Mouse (Mus musculus) CH12F3 (cell line): ENCODE measurements around the gene Frat2.

ENCODE experiments used
- in situ Hi-C: fragments of 300-500 bp; cut with MboI; formaldehyde crosslinking; loops from 2 replicates; pipeline ENCODE4 v1.14.3; 2020; ENCODE audit warnings: low sequenced_read_pairs

The Frat2 gene

DNA sequence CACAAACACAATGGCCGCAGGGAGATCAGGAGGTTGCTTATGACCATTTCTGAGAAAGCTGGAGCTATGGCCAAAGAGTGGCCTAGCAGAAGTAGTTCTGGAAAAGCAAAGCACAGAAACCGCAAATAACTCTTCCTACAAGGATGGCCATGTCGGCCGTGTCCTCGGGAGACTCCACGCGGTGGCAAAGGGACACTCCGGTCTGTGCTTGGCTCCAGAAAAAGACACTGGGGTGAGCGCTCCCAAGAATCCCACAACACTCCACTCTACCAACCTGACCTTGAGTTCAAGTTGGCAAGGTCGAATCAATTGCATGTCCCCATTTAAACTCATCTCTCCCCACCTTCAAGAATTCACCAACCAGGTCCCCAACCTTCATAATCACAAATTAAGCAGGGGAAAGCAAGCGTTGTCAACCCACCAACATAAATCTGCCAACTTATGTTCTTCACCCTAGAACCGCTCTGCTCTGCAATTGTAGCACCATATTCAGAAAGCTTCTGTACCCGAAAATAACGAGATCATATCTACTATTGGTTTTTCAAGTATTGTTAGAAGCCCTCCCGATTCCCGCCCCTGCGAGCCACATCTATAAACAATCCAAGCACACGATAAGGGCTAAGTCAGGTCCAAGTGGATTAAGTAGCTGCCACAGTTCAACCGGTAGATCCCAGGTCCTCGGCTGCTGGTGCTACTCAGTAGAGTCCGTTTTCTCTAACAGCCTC is 1.4 kb downstream of the Frat2 start:
- in situ Hi-C loops = no loop called here

DNA sequence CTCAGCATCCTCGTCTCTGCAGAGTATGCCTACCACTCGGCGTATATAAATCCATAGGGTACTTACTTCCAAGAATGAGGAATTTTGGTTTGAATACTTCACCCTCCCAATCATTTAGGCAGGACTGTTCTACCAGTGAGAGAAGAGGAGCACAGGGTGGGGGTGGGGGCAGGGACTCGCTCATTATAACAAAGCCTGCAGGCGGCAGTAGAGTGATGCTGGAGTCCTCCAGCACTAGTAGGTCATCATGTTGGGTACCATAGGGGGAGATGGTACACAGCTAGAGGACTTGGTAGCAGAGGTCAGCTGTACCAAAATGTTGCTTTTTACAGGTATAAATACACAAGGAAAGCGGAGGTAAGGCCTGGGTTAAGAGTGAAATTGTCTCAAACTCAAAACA is 3.6 kb downstream of the Frat2 start:
- in situ Hi-C loops = no loop called here

DNA sequence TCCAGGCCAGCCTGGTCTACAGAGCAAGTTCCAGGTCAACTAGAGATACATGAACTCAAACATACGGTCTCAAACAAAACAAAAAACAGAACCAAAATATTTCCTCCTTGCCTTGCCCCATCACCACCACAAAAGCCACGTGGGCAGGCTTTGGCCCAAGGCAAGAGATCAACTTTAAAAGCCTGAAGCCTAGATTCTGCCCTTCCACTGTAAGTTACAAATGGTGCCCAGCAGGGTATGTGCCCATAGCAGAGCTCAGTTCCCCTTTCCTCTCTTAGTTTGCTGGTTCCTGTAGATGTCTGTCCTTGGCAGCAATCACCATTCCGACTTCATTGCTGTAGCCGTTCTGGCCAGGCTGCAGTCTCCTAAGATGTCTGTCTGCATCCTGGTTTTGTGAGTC is 5.2 kb downstream of the Frat2 start:
- in situ Hi-C loops = no loop called here

DNA sequence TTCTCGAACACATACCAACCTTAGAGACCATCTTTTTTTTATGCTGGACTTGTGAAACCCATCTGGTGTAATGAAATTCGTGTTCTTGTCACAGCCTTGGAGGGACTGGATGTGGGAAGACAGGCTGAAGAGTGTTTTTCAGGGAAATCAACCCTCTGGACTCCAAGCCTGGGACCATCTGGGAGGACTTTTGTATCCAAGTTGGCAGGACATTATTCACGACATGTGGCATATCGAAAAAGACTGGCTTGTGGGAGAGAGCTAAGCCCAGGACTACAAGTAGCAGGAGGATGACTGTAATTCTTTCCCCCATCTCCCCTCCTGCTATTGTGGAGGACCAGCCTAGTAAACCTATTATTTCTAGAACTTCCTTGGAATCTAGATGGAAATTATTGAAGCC is 5.7 kb downstream of the Frat2 start:
- in situ Hi-C loops = no loop called here

DNA sequence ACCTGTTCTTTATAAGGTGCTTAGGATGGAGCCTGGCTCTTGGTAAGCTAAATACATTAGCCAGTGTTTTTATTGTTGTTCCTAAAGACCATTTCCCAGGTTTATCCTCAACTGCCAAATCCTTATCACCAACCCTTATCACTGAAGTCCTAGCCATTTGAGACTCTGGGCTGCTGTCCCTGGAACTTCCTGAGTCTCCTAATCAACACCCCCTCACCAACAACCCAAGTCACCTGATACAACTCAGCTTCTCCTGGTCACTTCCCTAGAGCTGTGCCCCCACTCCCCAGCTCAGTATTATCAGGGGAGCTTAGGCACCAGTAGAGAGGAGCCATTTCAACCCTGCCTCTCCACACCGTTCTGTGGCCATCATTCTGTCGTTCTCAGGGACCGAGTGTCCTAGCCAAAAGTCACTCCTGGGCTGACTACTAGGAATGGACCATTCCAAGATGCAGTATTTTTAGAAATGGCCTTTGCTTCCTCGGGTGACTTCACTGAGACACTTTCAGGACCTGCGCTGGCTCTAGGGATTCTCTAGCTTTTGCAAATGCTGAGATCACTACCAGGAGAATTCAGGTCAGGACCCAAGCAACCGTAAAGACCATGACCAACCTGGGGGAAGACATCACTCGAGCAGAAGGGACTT is 6.7 kb downstream of the Frat2 start:
- in situ Hi-C loops = no loop called here

DNA sequence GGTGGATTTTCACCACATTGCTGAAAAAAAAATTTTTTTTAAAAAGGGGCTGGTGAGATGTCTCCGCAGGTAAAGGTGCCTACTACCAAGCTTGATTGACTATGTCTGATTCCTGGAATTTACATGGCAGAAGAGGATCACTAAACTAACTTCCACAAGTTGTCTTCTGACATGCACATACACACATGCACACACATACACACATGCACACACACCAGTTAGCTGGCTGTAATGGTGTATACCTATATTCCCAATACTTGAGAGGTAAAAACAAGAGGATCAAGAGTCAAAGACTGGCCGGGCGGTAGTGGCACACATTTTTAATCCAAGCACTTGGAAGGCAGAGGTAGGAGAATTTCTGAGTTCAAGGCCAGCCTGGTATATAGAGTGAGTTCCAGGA is 8.2 kb downstream of the Frat2 start:
- in situ Hi-C loops = no loop called here

DNA sequence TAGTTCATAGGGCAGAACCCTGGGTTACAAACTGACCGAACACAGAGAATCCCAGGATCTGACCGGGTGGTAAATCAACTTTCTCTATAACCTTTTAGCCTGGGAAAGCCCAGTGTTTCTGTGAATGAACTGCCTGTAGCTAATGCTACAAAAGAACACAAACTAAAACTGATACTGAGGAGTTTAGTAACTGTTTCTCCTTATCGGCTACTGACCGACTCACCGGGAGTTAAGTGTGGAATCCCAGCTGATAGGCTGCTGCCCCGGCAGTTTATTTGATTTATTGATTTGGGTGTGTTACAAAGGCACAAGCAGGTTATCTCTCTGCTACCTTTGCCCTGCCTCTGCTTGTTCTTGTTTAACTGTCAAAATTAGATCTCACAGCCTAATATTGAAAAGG is 9.1 kb downstream of the Frat2 start:
- in situ Hi-C loops = no loop called here

DNA sequence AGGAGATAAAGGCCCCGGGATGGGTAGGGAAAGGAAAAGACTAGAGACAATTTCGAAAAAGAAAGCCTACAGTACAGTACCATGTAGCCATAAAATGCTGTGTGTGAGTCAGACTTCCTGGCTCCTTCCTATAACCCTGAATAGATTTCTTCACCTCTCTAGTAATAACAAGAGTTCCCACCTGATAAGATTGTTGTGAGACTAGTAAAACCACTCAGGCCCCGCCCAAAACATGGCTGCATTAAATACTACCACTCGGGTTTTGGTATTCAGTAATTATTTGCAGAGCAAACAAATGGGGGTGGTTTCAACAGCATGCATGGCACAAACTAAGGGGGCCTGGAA is 10.0 kb downstream of the Frat2 start:
- in situ Hi-C loops = no loop called here

DNA sequence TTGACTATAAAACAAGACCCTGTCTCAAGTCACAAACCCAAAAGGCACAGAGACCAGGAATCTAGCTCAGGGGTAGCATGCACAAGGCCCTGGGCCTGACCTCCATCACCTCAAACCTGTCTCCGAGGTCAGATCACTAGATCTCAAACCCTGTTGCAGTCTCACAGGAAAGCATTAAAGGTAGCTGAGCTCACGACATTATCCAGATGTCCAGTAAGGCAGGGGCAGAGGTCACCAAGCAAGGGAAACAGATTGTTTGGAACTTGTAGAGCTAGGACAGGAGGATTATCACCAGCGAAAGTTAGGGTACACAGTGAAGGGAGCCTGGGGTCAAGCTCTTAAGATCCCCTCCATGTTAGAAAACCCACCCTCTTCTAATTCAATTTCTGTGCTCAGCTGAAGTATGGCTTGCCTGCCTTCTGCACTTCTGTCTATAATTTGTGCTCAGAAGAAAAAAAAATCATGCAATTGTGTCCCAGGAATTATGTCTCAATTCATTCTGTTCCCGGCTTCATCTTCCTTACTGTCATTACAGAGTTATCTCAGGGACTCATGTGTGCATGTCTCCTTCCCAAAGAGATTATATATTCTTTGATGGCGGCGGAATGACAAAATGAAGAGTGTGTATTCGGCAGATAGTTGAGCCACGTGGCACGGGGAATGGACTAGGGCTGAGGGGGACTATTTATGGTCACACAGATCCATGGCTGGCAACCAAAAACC is 10.6 kb downstream of the Frat2 start:
- in situ Hi-C loops = no loop called here

DNA sequence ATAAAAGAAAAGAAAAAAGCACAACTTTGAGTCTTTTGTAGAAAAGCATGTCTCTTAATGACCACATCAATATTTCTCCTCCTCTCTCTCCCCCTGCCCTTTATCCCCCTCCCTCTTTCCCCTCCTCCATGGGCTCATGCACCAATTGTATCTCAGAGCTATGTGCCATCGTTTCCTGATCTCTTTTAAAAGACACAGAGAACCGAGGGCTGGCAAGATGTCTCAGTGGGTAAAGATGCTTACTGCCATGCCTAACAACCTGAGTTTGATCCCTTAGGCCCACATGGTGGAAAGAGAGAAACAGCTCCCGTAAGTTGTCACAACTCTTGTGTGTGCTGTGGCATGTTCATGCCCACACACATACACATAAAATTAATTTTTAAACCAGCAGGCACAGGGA is 11.2 kb downstream of the Frat2 start:
- in situ Hi-C loops = no loop called here

DNA sequence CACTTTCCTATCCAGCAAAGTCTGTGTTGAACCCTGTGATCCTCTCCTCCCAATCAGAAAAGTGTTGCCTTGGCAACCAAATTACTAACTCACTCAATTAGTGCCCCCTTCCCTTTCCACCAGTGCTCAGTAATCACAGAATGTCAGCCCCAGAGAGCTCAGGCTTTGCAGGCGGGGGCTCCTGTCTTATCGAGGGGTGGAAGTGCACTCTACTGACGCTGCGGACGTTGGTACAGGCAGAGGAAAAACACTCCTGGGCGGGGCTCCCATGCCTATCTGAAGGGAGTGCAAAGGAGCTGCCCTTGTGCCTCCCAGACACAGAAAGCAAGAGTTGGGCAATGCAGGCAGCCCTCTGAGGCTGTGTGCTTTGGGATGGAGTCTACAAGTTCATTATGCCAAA is 12.1 kb downstream of the Frat2 start:
- in situ Hi-C loops = no loop called here

DNA sequence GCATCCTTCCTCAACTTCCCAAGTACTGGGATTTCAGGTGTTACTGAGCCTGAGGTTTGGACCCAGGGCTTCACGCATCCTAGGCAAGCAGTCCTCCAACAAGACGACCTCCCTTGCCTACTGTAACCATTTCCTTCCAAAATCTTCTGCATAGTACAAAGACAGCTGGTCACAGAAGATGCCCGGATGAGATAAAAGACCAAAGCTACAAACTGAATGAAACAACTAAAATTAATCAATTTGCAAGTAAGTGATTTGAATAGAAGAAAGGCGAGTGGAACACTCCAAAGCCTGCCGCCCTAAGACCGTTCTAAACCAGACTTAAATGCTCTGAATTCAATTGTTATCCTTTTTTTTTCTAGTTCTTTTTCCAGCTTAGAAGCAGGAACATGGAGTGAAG is 12.5 kb downstream of the Frat2 start:
- in situ Hi-C loops = no loop called here

DNA sequence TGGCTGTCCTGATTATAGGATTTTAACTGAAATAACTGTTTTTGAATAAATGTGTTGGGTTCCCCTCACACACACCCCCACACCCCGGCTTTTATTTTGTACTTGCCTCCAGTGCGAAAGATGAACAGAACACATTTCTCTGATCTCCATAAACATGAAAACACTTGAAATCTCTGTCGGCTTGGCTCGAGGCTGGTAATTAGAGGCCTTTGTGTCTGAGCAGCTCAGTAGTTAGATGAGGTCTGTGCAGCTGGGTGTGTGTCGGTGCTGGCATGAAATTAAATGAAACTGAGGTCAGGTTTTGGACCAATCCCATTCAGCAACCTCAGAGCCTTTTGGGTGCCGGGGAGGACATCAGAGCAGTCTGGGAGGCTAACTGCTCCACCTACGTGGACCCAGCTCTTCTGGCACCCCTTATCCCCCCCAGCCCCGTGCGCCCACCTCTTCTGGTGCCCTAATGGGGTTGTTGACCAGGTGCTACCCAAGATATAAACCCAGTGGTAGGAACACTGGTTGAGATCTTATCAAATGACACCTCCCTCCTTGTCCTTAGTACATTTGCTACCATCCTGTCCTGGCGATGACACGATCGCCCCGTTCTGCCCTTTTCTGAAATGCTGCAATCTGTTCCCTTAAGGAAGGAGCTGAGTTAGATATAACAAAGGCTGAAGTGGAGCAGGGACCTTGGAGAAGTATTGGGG is 15.3 kb downstream of the Frat2 start:
- in situ Hi-C loops = no loop called here

DNA sequence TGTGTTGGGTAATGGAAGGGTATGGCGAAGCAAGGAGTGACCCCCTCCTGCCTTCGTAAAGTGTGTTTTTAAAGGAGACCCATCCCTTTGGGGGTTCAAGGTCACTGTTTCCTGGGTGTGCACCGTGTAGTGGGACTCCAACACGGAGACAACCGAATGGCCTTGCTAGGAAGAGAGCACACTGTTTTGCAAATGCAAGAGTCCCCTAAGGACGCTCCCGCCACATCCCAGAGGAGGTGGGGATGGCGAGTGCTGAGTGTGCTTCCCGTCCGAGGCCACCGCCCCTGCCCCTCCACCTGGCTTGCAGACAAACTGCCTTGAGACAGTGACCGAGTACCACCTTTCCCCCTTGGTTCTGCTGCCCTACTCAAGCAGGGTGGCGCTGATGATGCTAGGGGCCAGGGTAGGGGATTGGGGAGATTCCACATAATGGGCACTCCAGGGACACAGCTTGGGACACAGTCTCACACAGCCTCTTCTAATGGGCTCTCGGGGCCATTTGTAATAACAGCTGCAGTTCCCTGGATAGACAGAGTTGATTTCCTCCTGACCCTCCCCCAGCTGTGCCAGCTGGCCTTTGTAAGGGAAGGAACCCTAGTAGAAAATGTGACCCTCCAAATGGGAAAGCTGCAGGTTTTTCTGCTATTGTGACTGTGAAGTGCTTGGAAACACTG is 16.1 kb downstream of the Frat2 start:
- in situ Hi-C loops = no loop called here

DNA sequence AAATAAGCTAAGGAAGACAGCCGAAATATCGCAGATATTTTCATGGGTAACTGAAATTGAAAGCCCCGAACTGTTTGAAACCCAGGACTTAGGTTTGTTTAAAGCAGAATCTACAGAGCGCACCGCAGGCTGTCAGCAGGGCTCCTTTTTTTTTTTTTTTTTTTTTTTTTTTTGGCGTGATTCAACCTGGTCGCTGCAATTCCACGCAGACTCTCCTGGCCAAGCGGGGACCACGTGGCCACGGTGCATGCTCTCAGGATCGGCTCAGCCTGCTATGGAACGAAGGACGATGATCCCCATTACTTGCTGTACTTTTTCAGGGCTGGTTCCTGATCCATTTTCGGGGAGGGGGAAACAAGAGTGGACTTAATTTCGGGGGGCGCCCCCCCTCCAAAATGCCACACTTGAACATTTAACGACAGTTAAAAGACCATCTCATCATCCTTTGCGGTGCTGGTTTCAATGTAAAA is 16.8 kb downstream of the Frat2 start:
- in situ Hi-C loops = no loop called here

DNA sequence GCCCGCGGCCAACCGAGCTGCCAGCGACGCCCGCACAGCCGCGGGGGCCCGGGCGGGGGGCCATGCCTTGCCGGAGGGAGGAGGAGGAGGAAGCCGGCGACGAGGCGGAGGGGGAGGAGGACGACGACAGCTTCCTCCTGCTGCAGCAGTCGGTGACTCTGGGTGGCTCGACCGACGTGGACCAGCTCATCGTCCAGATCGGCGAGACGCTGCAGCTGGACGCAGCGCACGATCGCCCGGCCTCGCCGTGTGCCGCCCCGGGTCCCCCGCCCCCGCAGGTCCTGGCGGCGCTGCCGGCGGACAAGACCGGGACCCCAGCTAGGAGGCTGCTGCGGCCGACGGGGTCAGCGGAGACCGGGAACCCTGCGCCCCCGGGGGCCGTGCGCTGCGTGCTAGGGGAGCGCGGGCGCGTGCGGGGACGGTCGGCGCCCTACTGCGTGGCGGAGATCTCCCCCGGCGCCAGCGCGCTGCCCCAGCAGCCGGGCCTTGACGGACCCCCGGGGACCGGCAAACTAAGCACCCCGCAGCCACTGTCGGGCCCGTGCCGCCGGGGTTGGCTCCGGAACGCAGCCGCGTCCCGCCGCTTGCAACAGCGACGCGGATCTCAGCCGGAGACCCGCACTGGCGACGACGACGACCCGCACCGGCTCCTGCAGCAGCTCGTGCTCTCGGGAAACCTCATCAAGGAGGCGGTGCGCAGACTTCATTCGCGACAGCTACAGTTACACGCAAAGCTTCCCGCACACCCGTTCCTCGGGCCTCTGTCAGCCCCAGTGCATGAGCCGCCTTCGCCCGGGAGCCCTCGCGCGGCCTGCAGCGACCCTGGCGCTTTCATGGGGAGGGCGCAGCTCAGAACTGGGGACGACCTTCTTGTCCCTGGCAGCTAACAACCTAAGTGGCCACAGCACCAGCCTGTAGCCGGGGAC is 17.6 kb downstream of the Frat2 start:
- in situ Hi-C loops = no loop called here

DNA sequence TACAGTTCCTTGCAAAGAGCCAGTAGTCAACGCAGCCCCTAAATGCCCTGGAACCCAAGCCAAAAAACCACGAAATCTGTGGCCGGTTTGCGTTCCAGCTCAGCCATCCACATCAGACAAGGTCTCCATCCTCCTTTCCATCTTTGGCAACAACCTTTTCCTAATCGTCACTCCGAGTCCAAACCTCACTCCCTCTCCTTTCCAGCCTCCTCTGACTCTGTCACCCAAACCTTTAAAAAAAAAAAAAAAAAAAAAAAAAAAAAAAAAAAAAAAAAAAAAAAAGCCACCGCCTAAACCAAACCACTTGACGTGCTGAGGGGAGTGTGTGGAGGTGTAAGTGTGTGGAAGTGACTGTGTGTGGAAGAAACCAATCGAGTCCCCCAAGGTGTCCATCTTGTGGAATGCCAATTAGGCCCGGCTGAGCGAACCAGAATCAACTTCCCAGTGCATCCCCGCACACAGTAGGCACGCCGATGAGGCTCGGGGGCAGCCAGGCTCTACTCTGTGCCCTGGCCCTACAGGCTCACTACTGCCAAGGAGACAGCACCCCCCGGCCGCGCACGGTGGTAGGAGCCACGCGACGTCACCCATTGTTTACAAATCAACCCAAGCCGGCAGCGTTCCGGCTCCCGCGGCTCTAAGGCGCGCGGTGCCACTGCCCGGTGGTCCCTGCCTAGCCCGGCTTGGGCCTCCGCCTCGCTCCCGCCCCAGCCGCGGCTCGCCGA is 18.4 kb downstream of the Frat2 start, which contains the start of gene Frat1:
TSS of gene Frat1 (plus strand) at position 590 of the 725 bp plus-strand sequence.
- in situ Hi-C loops = no loop called here

DNA sequence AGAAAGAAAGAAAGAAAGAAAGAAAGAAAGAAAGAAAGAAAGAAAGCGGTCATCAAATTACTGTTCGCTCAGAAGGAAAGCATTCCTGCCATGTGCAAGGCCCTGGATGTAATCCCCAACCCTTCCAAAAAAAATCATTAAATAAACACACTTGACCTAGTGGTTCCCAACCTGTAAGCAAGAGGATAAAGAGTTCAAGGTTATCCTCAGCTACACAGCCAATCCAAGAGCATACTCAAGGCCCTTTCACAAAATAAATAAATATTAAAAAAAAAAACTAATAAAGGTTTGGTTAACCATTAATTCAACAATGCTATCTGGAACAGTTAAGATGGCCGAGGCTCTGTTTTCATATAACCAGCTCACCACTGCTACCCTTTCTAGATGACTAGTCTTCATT is 19.0 kb downstream of the Frat2 start:
- in situ Hi-C loops = no loop called here

DNA sequence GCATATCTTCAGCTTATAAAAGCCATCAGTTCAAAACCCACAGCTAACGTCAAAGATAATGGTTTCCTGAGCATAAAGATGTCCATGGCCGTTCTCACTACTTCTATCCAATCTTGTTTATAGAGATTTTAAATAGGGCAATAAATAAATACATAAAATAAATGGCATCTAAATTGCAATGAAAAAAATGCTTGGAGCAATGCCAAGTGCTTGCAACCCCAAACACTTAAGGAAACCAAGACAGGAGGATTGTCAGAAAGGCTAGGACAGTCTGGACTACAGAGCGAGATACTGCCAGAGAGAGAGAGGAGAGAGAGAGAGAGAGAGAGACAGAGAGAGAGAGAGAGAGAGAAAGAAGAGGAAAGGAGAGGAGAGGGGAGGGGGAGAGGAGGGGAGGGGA is 21.4 kb downstream of the Frat2 start:
- in situ Hi-C loops = no loop called here
